Mouse (Mus musculus) bone marrow, adult 2 months (tissue): ENCODE measurements at regions not wholly inside any gene's neighbourhood (a gene's known extent, or its start where the extent isn't known, plus 50 kb on each side); places are given as distances from the start of the nearest gene placed in this dataset.

Source experiments
- H3K27ac ChIP-seq: fragments of 200-500 bp; 2 replicates; pipeline ENCODE4 v1.5.1; 2012; ENCODE audit warnings: low read depth, mild to moderate bottlenecking, control low read depth, inconsistent platforms, low read length; ENCODE audit not compliant: control insufficient read depth, poor library complexity, insufficient read depth
- H3K4me1 ChIP-seq: fragments of 200-500 bp; 2 replicates; pipeline ENCODE4 v1.6.1; 2011; ENCODE audit warnings: low read length; ENCODE audit not compliant: control insufficient read depth, insufficient read depth
- H3K4me3 ChIP-seq: fragments of 200-500 bp; replicated peaks from 2 replicates; pipeline ENCODE3; 2011; ENCODE audit warnings: mild to moderate bottlenecking, low read depth, low read length, control low read depth; ENCODE audit not compliant: control insufficient read depth
- CTCF ChIP-seq: fragments of 200-500 bp; IDR thresholded peaks from 2 replicates; pipeline ENCODE4 v1.5.1; 2011; ENCODE audit warnings: low read length, control low read depth; ENCODE audit not compliant: control insufficient read depth, insufficient read depth
- POLR2A ChIP-seq: fragments of 200-500 bp; IDR thresholded peaks from 2 replicates; pipeline ENCODE4 v1.6.1; 2011; ENCODE audit warnings: low read depth, mild to moderate bottlenecking, control low read depth, low read length, borderline replicate concordance; ENCODE audit not compliant: control insufficient read depth
- WGBS: fragments of 180-500 bp; shearing (Covaris S2); methylation state at CpG from one replicate; pipeline ENCODE4 v1.1.7; 2018; 5-methylcytosine and 5-hydroxymethylcytosine counted together

DNA sequence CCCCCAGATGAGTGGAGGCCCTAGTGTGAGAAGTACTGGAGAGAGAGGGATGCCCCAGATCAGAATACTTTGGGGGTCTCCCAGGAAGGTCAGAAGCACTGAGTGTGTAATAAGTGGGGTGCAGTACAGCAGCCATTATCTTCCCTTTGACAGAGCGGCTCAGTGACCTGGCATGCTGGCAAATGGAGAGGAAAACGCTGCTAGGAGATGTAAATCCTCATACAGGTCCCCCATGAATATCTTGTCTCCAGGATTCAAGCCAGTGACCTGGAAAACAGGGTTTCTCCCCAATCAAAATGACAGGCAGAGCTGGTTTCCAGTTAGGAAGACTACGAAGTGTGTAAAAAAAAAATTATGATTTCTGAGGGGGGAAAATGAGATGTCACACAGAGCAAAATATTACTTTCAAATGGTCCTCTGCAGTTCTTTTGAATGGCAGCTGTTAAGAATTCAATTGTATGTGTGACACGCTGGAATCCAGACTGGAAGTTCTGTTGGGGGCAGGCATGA, 299.0 kb upstream of the Itga1 start:
- 67% methylated on average over 4 of the region's 4 CpGs for WGBS
- no peaks in the 10 kb centered on the region for H3K4me1 ChIP-seq
- no peak overlapping the region for H3K4me3 ChIP-seq
- TF ChIP-seq POLR2A (no peak), CTCF (no peak)
- H3K27ac ChIP-seq, result no peak overlapping the region

DNA sequence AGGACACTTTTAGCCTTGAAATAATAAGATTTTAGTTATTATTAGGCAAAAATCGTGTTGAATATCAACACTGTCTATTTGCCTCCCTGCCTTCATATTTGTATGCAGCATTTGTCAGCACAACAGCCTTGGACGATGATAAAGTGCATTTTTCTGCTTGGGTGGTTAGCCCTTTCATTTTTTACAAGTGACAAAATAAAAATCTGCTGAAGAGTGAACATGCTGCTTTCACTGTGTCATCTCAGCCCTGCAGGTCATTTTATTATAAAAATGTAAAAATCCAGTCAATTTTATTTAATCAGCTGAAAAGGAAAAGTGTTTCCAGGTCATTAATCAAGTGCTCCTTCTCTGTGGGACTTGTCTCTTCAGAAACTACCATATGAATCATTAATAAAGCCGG, 277.9 kb upstream of the Itga1 start:
- H3K4me3 ChIP-seq, result no peak overlapping the region
- H3K4me1 ChIP-seq, result no peaks in the 10 kb centered on the region
- WGBS, result 60% methylated on average over 3 of the region's 3 CpGs
- no peak for TF ChIP-seq CTCF
- no peak for TF ChIP-seq POLR2A
- H3K27ac ChIP-seq, result no peak overlapping the region

DNA sequence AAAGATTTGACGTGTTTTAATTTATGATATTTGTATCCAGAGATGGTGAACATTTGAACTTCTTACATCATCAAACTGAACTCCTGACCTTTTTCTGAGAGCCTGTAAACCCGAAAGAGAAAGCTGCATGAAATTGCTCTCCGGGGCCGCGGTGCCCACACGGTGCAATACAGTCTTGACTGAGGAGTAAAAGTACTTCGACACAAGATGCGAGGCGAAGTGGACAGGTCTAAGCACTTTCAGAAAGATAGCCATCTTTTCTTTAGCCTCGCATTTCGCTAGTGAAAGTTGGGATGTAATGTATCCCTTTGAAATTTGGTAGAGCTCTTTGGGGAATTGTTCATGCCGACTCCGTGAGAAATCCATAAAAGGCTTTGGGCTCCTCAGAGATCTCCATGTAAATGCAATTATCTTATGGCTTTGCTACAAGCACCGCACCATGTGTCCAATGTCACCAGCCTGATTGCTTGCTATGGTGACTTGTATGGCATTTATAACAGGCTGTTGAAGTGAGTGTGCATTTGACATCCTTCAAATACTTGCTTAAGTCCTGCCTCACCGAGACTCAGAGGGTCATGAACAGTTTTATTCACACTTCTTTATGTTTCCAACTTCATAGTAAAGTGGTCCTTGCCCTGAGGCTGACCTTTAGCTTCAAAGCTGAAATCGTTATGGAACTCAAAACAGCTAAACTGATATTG, 274.6 kb upstream of the Itga1 start:
- H3K27ac ChIP-seq, result no peak overlapping the region
- H3K4me1 ChIP-seq, result no peaks in the 10 kb centered on the region
- TF ChIP-seq POLR2A (no peak), CTCF (no peak)
- H3K4me3 ChIP-seq, result no peak overlapping the region
- WGBS, result 81% methylated on average over 16 of the region's 16 CpGs

DNA sequence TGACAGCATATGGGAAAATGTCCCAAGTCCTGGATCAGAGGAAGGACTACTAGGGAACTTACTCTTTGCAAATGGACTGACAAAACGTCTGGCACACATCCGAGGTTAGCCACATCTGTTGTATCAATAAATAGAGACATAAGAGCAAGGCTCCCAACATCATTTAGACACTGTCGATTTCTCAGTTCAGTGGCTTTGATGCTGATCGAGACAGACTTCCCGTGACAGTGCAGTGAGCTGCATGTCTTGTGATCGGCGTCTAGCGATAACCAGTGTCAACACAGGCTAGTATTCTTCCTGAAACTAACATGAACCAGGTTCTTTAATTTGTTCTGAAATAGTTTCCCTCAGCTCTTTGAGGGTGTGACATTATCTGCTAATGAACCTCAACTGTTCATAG, 259.7 kb upstream of the Itga1 start:
- H3K4me1 ChIP-seq, result no peaks in the 10 kb centered on the region
- H3K4me3 ChIP-seq, result no peak overlapping the region
- no peak overlapping the region for H3K27ac ChIP-seq
- TF ChIP-seq CTCF (no peak), POLR2A (no peak)
- 85% methylated on average over 8 of the region's 8 CpGs for WGBS

DNA sequence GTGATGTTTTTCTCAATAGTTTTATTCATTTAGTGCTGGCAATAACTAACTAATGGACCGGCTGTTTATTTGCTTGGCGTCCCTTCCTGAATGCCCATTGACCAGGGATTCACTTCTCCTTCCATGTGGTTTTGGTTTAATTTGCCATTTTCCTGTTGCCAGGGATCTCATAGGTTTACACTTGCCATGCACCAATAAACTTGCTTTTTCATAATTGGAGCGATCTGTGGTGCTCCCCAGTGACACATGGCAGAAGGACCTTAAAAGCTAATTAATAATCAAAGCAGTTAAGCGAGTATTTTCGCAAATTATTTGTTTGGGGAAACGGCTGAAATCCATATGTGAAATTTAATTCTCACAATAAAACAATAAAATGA, 245.2 kb upstream of the Itga1 start:
- TF ChIP-seq POLR2A, result no peak
- no peak for TF ChIP-seq CTCF
- Histone ChIP-seq H3K4me3 (no peak overlapping the region), H3K4me1 (no peaks in the 10 kb centered on the region), H3K27ac (no peak overlapping the region)
- 70% methylated on average over 6 of the region's 6 CpGs for WGBS

DNA sequence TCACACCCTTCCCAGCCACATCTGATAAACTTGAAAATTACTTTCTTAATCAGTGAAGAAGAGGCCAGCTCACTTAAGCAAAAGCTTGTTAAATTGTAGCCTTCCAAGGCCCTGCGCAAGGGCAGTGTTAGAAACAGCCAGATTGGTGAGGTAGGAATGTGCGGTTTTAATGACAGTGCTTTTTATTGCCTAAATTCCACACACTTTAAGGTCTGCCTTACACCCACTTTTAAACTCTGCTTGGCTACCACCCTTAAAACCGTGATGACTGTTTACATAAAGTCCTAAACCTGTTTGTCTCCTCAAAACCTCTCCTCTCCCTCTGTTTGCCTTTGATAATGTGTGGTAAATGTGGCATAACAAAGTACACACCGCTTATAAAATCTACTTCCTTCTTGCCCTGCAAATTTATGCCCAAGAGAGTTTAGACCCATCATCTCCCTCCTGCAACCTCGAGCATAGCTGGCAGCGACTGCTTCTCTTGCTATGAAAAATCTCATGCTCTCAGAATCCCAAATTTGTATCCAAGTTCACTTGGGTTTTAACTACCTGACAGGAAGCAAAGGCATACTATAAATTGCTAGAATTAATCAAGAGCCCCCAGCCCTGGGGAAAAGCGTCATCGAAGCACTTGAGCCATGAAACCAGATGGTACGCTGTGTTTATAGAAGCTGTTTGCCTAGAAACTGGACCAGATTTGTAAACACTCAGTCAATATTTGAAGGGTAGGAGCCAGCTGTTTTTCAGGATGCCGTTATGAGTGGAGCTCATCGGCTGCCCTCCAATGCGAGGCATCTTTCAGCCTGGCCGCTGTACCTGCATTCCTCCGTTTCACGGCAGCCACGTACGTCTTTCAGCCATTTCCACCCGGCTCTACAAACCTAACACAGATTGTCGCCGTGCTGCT, 244.6 kb upstream of the Itga1 start:
- no peak overlapping the region for H3K27ac ChIP-seq
- 53% methylated on average over 20 of the region's 20 CpGs for WGBS
- no peak overlapping the region for H3K4me3 ChIP-seq
- no peaks in the 10 kb centered on the region for H3K4me1 ChIP-seq
- TF ChIP-seq CTCF (no peak), POLR2A (no peak)

DNA sequence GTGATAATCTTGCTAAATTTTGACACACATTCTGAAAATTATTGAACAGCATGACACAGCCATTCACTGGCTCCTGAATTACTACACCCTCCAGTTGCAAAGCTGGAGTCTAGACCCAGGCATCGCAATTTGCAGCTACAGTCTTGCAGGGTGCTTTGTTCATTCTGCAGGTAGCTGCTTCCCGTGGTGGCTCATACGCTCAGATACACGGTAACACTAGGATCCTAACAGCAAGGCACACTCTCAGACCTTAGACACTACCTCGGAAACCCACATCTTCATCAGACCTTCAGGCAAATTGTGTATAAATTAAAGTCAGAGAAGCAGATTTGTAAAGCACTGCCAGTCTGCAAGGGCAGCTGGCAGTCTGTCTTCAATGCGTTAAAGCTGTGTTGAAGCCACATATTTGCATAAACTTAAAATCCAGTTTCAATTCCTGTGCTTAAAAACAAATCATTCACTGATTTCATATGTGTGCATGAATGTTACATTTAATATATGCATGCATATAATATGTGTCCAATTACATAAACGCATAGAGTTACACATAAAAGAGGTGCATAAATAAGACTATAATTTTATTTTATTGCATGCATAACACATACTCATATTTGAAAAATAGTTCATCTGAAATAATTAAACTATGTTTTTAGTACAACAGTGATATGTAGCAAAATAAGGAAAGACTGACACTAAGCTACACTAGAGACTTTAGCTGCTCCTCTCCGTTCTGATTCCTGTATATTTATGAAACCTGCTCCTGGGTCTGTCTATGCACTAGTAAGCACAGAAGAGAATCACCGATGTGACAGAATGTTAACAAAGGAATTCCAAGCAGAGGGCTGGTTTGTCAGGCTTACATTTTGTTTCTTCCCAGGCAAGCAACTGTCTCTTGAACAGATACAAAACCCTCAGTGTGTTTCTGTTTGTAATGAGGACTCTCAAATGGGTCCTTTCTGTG, 227.5 kb upstream of the Itga1 start:
- TF ChIP-seq CTCF (no peak), POLR2A (no peak)
- H3K27ac ChIP-seq, result no peak overlapping the region
- no peak overlapping the region for H3K4me3 ChIP-seq
- H3K4me1 ChIP-seq, result no peaks in the 10 kb centered on the region
- 80% methylated on average over 9 of the region's 9 CpGs for WGBS
